Mouse (Mus musculus) heart, embryonic 14.5 days (tissue): ENCODE results near the gene Spata25. TPM values are rescaled to one million over a fixed set of nuclear protein-coding genes. Genes with fewer than 3 reads are reported as not detected.
"Not testable (repeated sequence)": the region's sequence is repeated elsewhere in the genome, so short reads cannot be mapped to it uniquely, and the experiment has no call there.

ENCODE experiments used
- ATAC-seq: fragments of 200-750 bp; cut with Nextera tagmentation; 2 replicates; pipeline ENCODE4 v1.8.0; 2017; ENCODE audit warnings: low read depth, moderate TSS enrichment; ENCODE audit not compliant: insufficient number of reproducible peaks, insufficient read depth, low FRiP score
- H3K27ac ChIP-seq, 2 experiments: fragments of 200-500 bp in 1 of 2; fragments of 300-500 bp in 1 of 2; sonication (generic) in 1 of 2; replicated peaks in 1 of 2; 2 replicates each; pipeline ENCODE4 v1.5.1; 2012 to 2014; ENCODE audit warnings: low read depth in 2 of 2, low read length in 2 of 2, control low read depth in 1 of 2, mild to moderate bottlenecking in 1 of 2, mixed read lengths in 1 of 2; ENCODE audit not compliant: control insufficient read depth in 1 of 2, insufficient read depth in 1 of 2
- H3K27me3 ChIP-seq: fragments of 300-500 bp; sonication (generic); 2 replicates; pipeline ENCODE4 v1.6.1; 2014; ENCODE audit warnings: mild to moderate bottlenecking, low read length, control low read depth; ENCODE audit not compliant: control insufficient read depth, insufficient read depth
- H3K36me3 ChIP-seq: fragments of 300-500 bp; sonication (generic); 2 replicates; pipeline ENCODE4 v1.6.1; 2014; ENCODE audit warnings: mild to moderate bottlenecking, control low read depth, low read length, mixed read lengths; ENCODE audit not compliant: control insufficient read depth, insufficient read depth
- H3K4me1 ChIP-seq, 2 experiments: fragments of 200-500 bp in 1 of 2; fragments of 300-500 bp in 1 of 2; sonication (generic) in 1 of 2; 2 replicates each; pipeline ENCODE4 v1.6.1; 2012 to 2014; ENCODE audit warnings: low read length in 2 of 2, control low read depth in 1 of 2, mixed read lengths in 1 of 2; ENCODE audit not compliant: control insufficient read depth in 2 of 2, insufficient read depth in 2 of 2
- H3K4me2 ChIP-seq: fragments of 300-500 bp; sonication (generic); 2 replicates; pipeline ENCODE4 v1.6.1; 2014; ENCODE audit warnings: mild to moderate bottlenecking, low read length
- H3K4me3 ChIP-seq, 2 experiments: fragments of 200-500 bp in 1 of 2; fragments of 300-500 bp in 1 of 2; sonication (generic) in 1 of 2; 2 replicates each; pipeline ENCODE4 v1.5.1; 2012 to 2014; ENCODE audit warnings: low read length in 2 of 2, mild to moderate bottlenecking in 2 of 2, control low read depth in 1 of 2, low read depth in 1 of 2, moderate library complexity in 1 of 2; ENCODE audit not compliant: control insufficient read depth in 1 of 2, insufficient read depth in 1 of 2
- H3K9ac ChIP-seq: fragments of 300-500 bp; sonication (generic); 2 replicates; pipeline ENCODE4 v1.6.1; 2014; ENCODE audit warnings: mild to moderate bottlenecking, low read length
- H3K9me3 ChIP-seq: fragments of 300-500 bp; sonication (generic); 2 replicates; pipeline ENCODE4 v1.6.1; 2016; ENCODE audit warnings: low read length, control low read depth; ENCODE audit not compliant: control insufficient read depth
- WGBS: fragments of 180-500 bp; shearing (Covaris S2); extraction: QIAGEN DNeasy Blood & Tissue Kit; methylation state at CpG from one replicate; pipeline ENCODE4 v1.1.7; 2014; 5-methylcytosine and 5-hydroxymethylcytosine counted together
- polyA plus RNA-seq: library from polyadenylated mRNA; unstranded; fragments of >200 nt; fragmentation: Nextera tagmentation; extraction: Ambion mirVana; gene quantifications from 2 replicates; pipeline ENCODE4 v1.2.1, GENCODE M21; 2014

Gene Spata25
- polyA plus RNA-seq, 1 experiment from 2014 or later, result not detected

GRCm38 (mm10) chr2:164803921-164804313 is 24.4 kb downstream of the Spata25 start:
- Histone ChIP-seq H3K27ac (peak overlapping the region in 1 of 2 experiments; percentile 82; a peak in 2 of 4 replicates), H3K9ac (peak overlapping the region; percentile 92), H3K4me3 (peak overlapping the region; percentile 85 to 94), H3K4me1 (peaks cover 4 to 16% of the 10 kb centered on the region in 2 experiments; a peak in 3 of 4 replicates), H3K27me3 (no peaks in the 10 kb centered on the region), H3K36me3 (peaks cover 43% of the 10 kb centered on the region), H3K9me3 (no peaks in the 10 kb centered on the region), H3K4me2 (peak overlapping the region; percentile 68)
- no peak for ATAC-seq
- WGBS, result 52% methylated on average over 1 of the region's 1 CpGs

- peak overlapping the region; percentile 68 for H3K4me2 ChIP-seq
- no peak for ATAC-seq
These were observed 25.0 kb downstream of the Spata25 start for GRCm38 (mm10) chr2:164803201-164803920.

GRCm38 (mm10) chr2:164800252-164801004 is 27.9 kb downstream of the Spata25 start:
- Histone ChIP-seq H3K4me1 (peaks cover 4 to 9% of the 10 kb centered on the region in 2 experiments; a peak in 3 of 4 replicates), H3K9me3 (no peaks in the 10 kb centered on the region), H3K36me3 (peaks cover 69% of the 10 kb centered on the region), H3K27ac (no peak overlapping the region), H3K4me2 (no peak overlapping the region), H3K27me3 (no peaks in the 10 kb centered on the region), H3K4me3 (no peak overlapping the region), H3K9ac (no peak overlapping the region)
- 81% methylated on average over 13 of the region's 13 CpGs for WGBS
- no peak for ATAC-seq

More at GRCm38 (mm10) chr2:164803201-164803920, 25.0 kb downstream of the Spata25 start:
- Histone ChIP-seq H3K4me1 (peaks cover 4 to 16% of the 10 kb centered on the region in 2 experiments; a peak in 3 of 4 replicates), H3K27ac (no peak overlapping the region), H3K36me3 (peaks cover 41% of the 10 kb centered on the region), H3K9me3 (no peaks in the 10 kb centered on the region), H3K4me3 (peak overlapping the region in 1 of 2 experiments; percentile 94; a peak in 1 of 4 replicates), H3K9ac (peak overlapping the region; percentile 92), H3K27me3 (no peaks in the 10 kb centered on the region)
- 87% methylated on average over 16 of the region's 16 CpGs for WGBS

- ATAC-seq, H3K27ac ChIP-seq, H3K27me3 ChIP-seq, H3K9ac ChIP-seq, H3K9me3 ChIP-seq, H3K4me2 ChIP-seq, H3K4me3 ChIP-seq, H3K4me1 ChIP-seq: not testable (repeated sequence)
- 75% methylated on average over 6 of the region's 6 CpGs for WGBS
- H3K36me3 ChIP-seq, result peaks cover 86% of the 10 kb centered on the region
These were observed 29.8 kb downstream of the Spata25 start for GRCm38 (mm10) chr2:164798554-164798953.

GRCm38 (mm10) chr2:164795868-164796267 is 32.5 kb downstream of the Spata25 start:
- no peaks in the 10 kb centered on the region for H3K27me3 ChIP-seq
- no peak overlapping the region for H3K4me2 ChIP-seq
- peaks cover 5 to 14% of the 10 kb centered on the region in 2 experiments; a peak in 3 of 4 replicates for H3K4me1 ChIP-seq
- H3K36me3 ChIP-seq, result peaks cover 85% of the 10 kb centered on the region
- ATAC-seq, result no peak
- H3K27ac ChIP-seq, result no peak overlapping the region
- no peak overlapping the region for H3K9ac ChIP-seq
- no peak overlapping the region for H3K4me3 ChIP-seq
- no peaks in the 10 kb centered on the region for H3K9me3 ChIP-seq
- 74% methylated on average over 4 of the region's 4 CpGs for WGBS

GRCm38 (mm10) chr2:164794293-164794692 is 34.0 kb downstream of the Spata25 start:
- H3K4me3 ChIP-seq, result no peak overlapping the region
- H3K27me3 ChIP-seq, result no peaks in the 10 kb centered on the region
- H3K9me3 ChIP-seq, result no peaks in the 10 kb centered on the region
- no peak for ATAC-seq
- H3K36me3 ChIP-seq, result peaks cover 85% of the 10 kb centered on the region
- H3K4me1 ChIP-seq, result peaks cover 5 to 14% of the 10 kb centered on the region in 2 experiments; a peak in 3 of 4 replicates
- 25% methylated on average over 5 of the region's 5 CpGs for WGBS
- no peak overlapping the region for H3K4me2 ChIP-seq
- H3K27ac ChIP-seq, result peak overlapping the region; percentile 45 to 78; a peak in 3 of 4 replicates
- H3K9ac ChIP-seq, result no peak overlapping the region

- WGBS, result 66% methylated on average over 2 of the region's 2 CpGs
- Histone ChIP-seq H3K9me3 (no peaks in the 10 kb centered on the region), H3K27ac (peak overlapping the region; percentile 78 to 88), H3K9ac (0 out of 2 replicates have a peak overlapping the region, but pooled peaks have one; percentile 2), H3K4me3 (no peak overlapping the region), H3K4me2 (no peak overlapping the region), H3K27me3 (no peaks in the 10 kb centered on the region), H3K36me3 (peaks cover 84% of the 10 kb centered on the region), H3K4me1 (peaks cover 5 to 14% of the 10 kb centered on the region in 2 experiments; a peak in 3 of 4 replicates)
- ATAC-seq, result no peak
These were observed 34.6 kb downstream of the Spata25 start for GRCm38 (mm10) chr2:164793772-164794171.
